Mouse (Mus musculus) gastrocnemius, postnatal 36 days (tissue): Measurements from ENCODE around the gene Ubl3. TPM values are rescaled to one million over a fixed set of nuclear protein-coding genes. Genes with fewer than 3 reads are reported as not detected.

Experiments
- DNase-seq, 2 experiments: peaks; one replicate each; pipeline ENCODE4 v3.0.0; 2022
- intact Hi-C: fragments of 180-260 bp; cut with DNase I; formaldehyde crosslinking; loops from one replicate; pipeline ENCODE4 v1.15.1; 2025
- long read RNA-seq, 2 experiments: library from polyadenylated mRNA; stranded (forward); transcript quantifications; one replicate each; pipeline ENCODE4 v2.0.0; 2021
- total RNA-seq, 2 experiments: library from RNA; stranded (reverse); gene quantifications; 2 replicates each; pipeline ENCODE4 v1.2.3; 2021

Gene Ubl3
- 100 to 1,000 TPM; 103 to 116 TPM for total RNA-seq
- long read RNA-seq, experiment 1, transcript Ubl3-201 (5 exons, 2,537 nt): major isoform, 64 of 84 reads
- long read RNA-seq, experiment 1, transcript Ubl3-204 (6 exons, 2,064 nt): minor isoform, 10 of 84 reads
- long read RNA-seq, experiment 1, partial matches to known transcripts: 3 of 84 reads
- long read RNA-seq, experiment 1, other reads (novel, unspliced or antisense): 7 of 84 reads
- long read RNA-seq, experiment 2, transcript Ubl3-201 (5 exons, 2,537 nt): major isoform, 96 of 124 reads
- long read RNA-seq, experiment 2, transcript Ubl3-204 (6 exons, 2,064 nt): minor isoform, 15 of 124 reads
- long read RNA-seq, experiment 2, partial matches to known transcripts: 4 of 124 reads
- long read RNA-seq, experiment 2, other reads (novel, unspliced or antisense): 9 of 124 reads

GRCm38 (mm10) chr5:148552187-148553071 is at the start of gene Ubl3:
Gene Ubl3, minus strand, starts transcription at chr5:148552789.
- DNase-seq: peak; percentile 80 to 87
- intact Hi-C loops: loop anchor here (5.0 kb wide), 2 partner anchors 155 to 240 kb away; no protein-coding TSS in a partner anchor

- DNase-seq: no peak
- intact Hi-C loops: no loop called here
Observed at GRCm38 (mm10) chr5:148598376-148598775, 45.8 kb upstream of the Ubl3 start.

GRCm38 (mm10) chr5:148596086-148596753 is 43.6 kb upstream of the Ubl3 start:
- intact Hi-C loops: no loop called here
- DNase-seq: no peak

- intact Hi-C loops: no loop called here
- no peak for DNase-seq
Observed at GRCm38 (mm10) chr5:148595459-148595751, 42.8 kb upstream of the Ubl3 start.

GRCm38 (mm10) chr5:148594693-148595458 is 42.3 kb upstream of the Ubl3 start:
- DNase-seq: no peak
- intact Hi-C loops: no loop called here

- no peak for DNase-seq
- intact Hi-C loops: no loop called here
Observed at GRCm38 (mm10) chr5:148593607-148594006, 41.0 kb upstream of the Ubl3 start.

GRCm38 (mm10) chr5:148591448-148591862 is 38.9 kb upstream of the Ubl3 start:
- DNase-seq: no peak
- intact Hi-C loops: no loop called here

- DNase-seq: no peak
- intact Hi-C loops: no loop called here
Observed at GRCm38 (mm10) chr5:148590603-148591447, 38.2 kb upstream of the Ubl3 start.

- intact Hi-C loops: no loop called here
Observed at GRCm38 (mm10) chr5:148588987-148589386, 36.4 kb upstream of the Ubl3 start.

GRCm38 (mm10) chr5:148588142-148588650 is 35.6 kb upstream of the Ubl3 start:
- intact Hi-C loops: no loop called here
- no peak for DNase-seq

More at GRCm38 (mm10) chr5:148588987-148589386, 36.4 kb upstream of the Ubl3 start:
- no peak for DNase-seq

GRCm38 (mm10) chr5:148580388-148580985 is 27.9 kb upstream of the Ubl3 start:
- no peak for DNase-seq
- intact Hi-C loops: no loop called here

GRCm38 (mm10) chr5:148579156-148579555 is 26.6 kb upstream of the Ubl3 start:
- intact Hi-C loops: no loop called here
- no peak for DNase-seq

GRCm38 (mm10) chr5:148578353-148578752 is 25.8 kb upstream of the Ubl3 start:
- DNase-seq: no peak
- intact Hi-C loops: no loop called here

GRCm38 (mm10) chr5:148577278-148577677 is 24.7 kb upstream of the Ubl3 start:
- intact Hi-C loops: no loop called here
- DNase-seq: no peak

GRCm38 (mm10) chr5:148575163-148575562 is 22.6 kb upstream of the Ubl3 start:
- intact Hi-C loops: no loop called here
- DNase-seq: no peak

- intact Hi-C loops: no loop called here
- no peak for DNase-seq
Observed at GRCm38 (mm10) chr5:148572676-148573075, 20.1 kb upstream of the Ubl3 start.

- intact Hi-C loops: no loop called here
Observed at GRCm38 (mm10) chr5:148570571-148571304, 18.1 kb upstream of the Ubl3 start.

GRCm38 (mm10) chr5:148569444-148569843 is 16.9 kb upstream of the Ubl3 start:
- intact Hi-C loops: loop anchor here (10.0 kb wide), 1 partner anchor 235 kb away; no protein-coding TSS in a partner anchor
- no peak for DNase-seq

More at GRCm38 (mm10) chr5:148570571-148571304, 18.1 kb upstream of the Ubl3 start:
- no peak for DNase-seq
